Mouse (Mus musculus) right cerebral cortex, postnatal 14 days (tissue): ENCODE results near the gene Ifi35.
A peak's percentile ranks its signal among the peaks of the same experiment; 100 is the strongest.
"Not testable (repeated sequence)": the region's sequence is repeated elsewhere in the genome, so short reads cannot be mapped to it uniquely, and the experiment has no call there.

Experiments used
- DNase-seq: peaks from one replicate; pipeline ENCODE4 v3.0.0; 2022

Gene Ifi35

DNA sequence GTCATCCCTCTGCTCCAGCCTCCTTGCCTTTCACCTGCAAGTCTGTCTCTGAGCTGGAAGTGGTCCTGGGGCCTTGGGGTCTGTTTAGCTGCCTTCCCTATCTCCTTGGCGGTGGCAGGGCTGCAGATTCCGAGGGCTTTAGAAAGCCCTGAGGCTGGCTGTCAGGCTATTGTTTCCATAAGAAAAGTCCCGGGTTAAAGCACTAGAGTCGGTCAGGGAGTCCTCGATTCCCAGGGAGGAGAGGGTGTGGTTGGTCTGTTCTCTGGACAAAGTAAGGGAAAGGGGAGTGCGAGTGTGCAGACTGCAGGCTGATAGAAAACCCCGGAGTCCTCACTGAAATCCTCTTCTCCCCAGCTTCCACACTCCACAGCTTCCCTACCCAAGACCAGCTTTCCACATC is 22.0 kb downstream of the Ifi35 start:
- no peak for DNase-seq

DNA sequence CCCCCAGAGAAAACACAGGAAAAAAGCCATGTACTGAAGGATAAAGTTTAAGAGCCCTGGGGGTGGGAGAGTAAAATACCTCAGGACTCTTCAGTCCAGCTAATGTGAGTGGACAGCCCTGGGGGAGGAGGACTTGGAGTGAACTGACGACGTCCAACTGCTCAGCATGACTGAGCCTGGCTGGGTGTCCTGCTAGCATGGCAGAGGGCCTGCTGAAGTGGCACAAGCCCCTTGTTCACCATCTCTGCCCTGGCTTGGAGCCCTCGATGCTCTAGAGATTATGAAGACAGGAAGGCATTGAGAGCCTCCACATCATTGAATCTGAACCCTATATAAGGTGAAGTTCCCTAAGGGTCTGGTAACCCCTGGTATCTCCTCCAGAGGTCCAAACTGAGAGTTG is 23.7 kb downstream of the Ifi35 start:
- no peak for DNase-seq

DNA sequence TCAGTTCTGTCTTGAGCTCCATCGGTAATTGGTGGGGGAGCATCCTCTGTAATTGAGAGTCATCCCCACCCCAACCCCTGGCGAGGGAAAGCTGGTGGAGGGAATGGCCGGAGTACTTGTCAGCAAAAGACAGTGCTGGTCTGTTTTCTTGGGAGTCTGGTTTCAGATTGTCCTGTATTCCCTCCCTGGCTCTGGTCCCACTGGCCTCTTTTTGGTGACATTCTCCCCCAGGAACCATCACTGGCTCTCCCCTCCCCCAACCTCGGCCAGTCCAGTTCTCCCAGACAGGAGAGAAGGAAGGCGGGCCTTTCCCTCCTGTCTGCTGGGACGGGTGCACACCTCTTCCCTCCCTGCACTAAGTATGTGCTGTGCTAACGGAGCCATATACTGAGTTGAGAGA is 24.1 kb downstream of the Ifi35 start:
- peak; percentile 45 for DNase-seq

- not testable (repeated sequence) for DNase-seq
These were observed 25.5 kb downstream of the Ifi35 start for GRCm38 (mm10) chr11:101473686-101474085.

- no peak for DNase-seq
These were observed 26.1 kb downstream of the Ifi35 start for GRCm38 (mm10) chr11:101474298-101474697.

DNA sequence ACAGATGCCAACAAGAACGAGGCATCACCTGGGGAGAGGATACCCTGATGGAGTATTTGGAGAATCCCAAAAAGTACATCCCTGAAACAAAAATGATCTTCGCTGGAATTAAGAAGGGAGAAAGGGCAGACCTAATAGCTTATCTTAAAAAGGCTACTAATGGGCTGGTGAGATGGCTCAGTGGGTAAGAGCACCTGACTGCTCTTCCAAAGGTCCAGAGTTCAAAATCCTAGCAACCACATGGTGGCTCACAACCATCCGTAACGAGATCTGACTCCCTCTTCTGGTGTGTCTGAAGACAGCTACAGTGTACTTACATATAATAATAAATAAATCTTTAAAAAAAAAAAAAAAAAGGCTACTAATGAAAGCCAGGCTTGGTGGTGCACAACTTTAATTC is 28.2 kb downstream of the Ifi35 start:
- DNase-seq = not testable (repeated sequence)

DNA sequence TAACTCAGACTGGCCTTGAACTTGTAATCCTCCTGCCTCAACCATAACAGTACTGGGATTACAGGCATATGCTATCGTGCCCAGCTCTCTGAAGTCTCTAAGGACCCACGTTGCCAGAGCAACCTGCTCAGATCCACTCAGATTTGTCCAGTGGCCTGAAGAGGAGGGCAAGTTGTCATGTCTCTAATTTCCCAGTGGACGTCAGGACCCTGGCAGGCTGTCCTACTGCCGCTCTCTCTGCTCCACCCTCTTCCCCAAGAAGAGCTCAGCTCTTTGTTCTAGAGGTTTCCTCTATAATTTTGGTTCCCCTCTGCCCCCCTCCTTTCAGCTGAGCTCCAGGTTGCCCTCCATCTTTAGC is 29.0 kb downstream of the Ifi35 start:
- DNase-seq = no peak

GRCm38 (mm10) chr11:101477552-101478211 is 29.5 kb downstream of the Ifi35 start:
- no peak for DNase-seq

GRCm38 (mm10) chr11:101479171-101479635 is 31.0 kb downstream of the Ifi35 start:
- no peak for DNase-seq

DNA sequence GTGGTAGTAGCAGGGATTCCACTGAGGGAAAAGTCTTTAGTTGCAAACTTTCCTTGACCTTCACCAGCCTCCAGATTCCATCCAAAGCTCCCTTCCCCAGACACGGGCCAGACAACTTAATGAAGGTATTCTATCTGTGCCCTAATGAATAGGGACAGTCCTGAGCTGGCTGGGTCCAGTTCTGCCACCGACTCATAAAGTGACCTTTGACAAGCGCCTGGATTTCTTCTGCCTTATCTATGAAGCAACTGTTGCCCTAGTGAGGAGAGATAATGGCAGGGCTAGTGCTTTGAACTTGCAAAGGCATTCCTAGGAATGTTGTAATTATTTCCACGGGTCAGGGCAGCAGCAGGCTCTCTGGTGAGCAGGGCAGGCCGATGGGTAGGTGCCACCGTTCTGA is 32.7 kb downstream of the Ifi35 start:
- no peak for DNase-seq

GRCm38 (mm10) chr11:101483804-101484203 is 35.6 kb downstream of the Ifi35 start:
- no peak for DNase-seq

- no peak for DNase-seq
These were observed 36.0 kb downstream of the Ifi35 start for GRCm38 (mm10) chr11:101484245-101484644.

DNA sequence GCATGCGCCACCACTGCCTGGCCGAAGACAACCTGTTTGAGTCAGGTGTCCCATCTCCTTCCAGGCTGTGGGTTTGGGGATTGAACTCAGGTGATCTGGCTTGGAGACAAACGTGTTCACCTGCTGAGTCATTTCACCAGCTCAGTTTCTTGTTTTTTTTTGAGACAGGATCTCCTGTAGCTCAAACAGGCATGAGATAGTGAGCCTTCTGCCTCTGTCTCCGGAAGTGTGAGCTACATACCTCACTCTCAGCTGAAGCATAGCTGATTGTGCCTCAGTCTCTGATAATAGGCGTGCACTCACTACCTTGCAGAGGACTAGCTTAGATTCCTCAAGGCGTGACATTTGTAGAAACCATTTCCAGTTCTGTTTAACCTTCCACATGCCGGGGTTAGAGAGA is 36.6 kb downstream of the Ifi35 start:
- DNase-seq = no peak

DNA sequence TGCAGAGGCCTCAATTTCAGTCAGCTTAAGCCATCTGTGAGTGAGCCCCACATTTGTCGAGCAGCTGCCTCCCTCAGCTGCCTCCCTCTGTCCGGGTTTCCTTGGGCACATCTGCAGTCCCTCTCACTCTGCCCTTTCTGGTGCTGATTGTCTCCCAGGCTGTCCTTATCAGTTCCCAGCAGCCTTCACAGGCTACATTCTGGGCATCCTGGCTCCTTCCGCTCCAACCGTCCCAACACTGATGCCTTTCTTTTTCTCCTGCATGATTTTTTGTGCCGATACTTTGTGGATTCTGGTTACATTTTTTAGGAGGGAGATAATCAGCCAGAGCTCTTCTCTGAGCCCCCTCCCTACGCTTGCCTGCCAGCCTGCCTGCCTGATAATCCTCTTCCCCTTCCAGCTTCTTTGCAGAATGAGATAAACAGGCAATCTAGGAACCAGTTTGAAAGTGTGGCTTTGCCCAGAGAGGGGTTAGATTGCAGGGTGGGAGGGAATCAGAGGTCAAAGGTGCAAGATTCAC is 37.4 kb downstream of the Ifi35 start:
- no peak for DNase-seq

DNA sequence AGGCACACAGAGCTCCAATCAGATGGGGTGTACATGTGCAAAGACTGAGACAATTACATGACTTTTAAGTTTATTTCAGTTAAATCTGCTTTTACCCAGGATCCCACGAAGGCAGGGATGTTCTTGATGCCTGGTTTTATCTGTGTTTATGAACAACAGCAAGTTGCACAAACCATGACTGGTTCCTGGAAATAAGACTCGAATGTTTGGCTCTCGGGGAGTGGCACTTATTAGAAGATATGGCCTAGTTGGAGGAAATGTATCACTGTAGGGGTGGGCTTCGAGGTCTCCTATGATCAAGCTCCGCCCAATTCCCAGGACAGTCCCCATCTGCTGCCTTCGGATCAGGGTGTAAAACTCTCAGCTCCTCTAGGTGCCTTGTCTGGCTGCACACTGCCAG is 37.9 kb downstream of the Ifi35 start:
- DNase-seq = no peak

- no peak for DNase-seq
These were observed 58.1 kb downstream of the Ifi35 start for GRCm38 (mm10) chr11:101506269-101506780.

- DNase-seq = no peak
These were observed 58.9 kb downstream of the Ifi35 start for GRCm38 (mm10) chr11:101507090-101507489.
